Mouse (Mus musculus) liver, embryonic 15.5 days (tissue): ENCODE measurements at regions not wholly inside any gene's neighbourhood (a gene's known extent, or its start where the extent isn't known, plus 50 kb on each side); places are given as distances from the start of the nearest gene placed in this dataset.
"Not testable (repeated sequence)": the region's sequence is repeated elsewhere in the genome, so short reads cannot be mapped to it uniquely, and the experiment has no call there.

Experiments used
- ATAC-seq: fragments of 200-750 bp; cut with Nextera tagmentation; 2 replicates; pipeline ENCODE4 v1.8.0; 2017; ENCODE audit warnings: moderate number of reproducible peaks, mild to moderate bottlenecking, moderate library complexity; ENCODE audit not compliant: insufficient read depth
- H3K27ac ChIP-seq: fragments of 300-500 bp; sonication (generic); replicated peaks from 2 replicates; pipeline ENCODE4 v1.5.1; 2015; ENCODE audit warnings: mild to moderate bottlenecking, inconsistent platforms
- H3K27me3 ChIP-seq: fragments of 300-500 bp; sonication (generic); 2 replicates; pipeline ENCODE4 v1.6.1; 2015; ENCODE audit warnings: mild to moderate bottlenecking, inconsistent platforms
- H3K36me3 ChIP-seq: fragments of 300-500 bp; sonication (generic); replicated peaks from 2 replicates; pipeline ENCODE4 v1.6.1; 2015; ENCODE audit warnings: moderate library complexity, mild to moderate bottlenecking, inconsistent platforms
- H3K4me1 ChIP-seq: fragments of 300-500 bp; sonication (generic); replicated peaks from 2 replicates; pipeline ENCODE4 v1.6.1; 2015; ENCODE audit warnings: inconsistent platforms
- H3K4me2 ChIP-seq: fragments of 300-500 bp; sonication (generic); 2 replicates; pipeline ENCODE4 v1.6.1; 2015; ENCODE audit warnings: moderate library complexity, mild to moderate bottlenecking, inconsistent platforms
- H3K4me3 ChIP-seq: fragments of 300-500 bp; sonication (generic); replicated peaks from 2 replicates; pipeline ENCODE4 v1.5.1; 2015; ENCODE audit warnings: mild to moderate bottlenecking, inconsistent platforms
- H3K9ac ChIP-seq: fragments of 300-500 bp; sonication (generic); 2 replicates; pipeline ENCODE4 v1.6.1; 2015; ENCODE audit warnings: moderate library complexity, mild to moderate bottlenecking, inconsistent platforms
- H3K9me3 ChIP-seq: fragments of 300-500 bp; sonication (generic); replicated peaks from 2 replicates; pipeline ENCODE4 v1.6.1; 2016; ENCODE audit warnings: inconsistent platforms
- WGBS: fragments of 180-500 bp; shearing (Covaris S2); methylation state at CpG from one replicate; pipeline ENCODE4 v1.1.7; 2015; ENCODE audit warnings: mixed read lengths; ENCODE audit not compliant: insufficient replicate concordance; 5-methylcytosine and 5-hydroxymethylcytosine counted together

DNA sequence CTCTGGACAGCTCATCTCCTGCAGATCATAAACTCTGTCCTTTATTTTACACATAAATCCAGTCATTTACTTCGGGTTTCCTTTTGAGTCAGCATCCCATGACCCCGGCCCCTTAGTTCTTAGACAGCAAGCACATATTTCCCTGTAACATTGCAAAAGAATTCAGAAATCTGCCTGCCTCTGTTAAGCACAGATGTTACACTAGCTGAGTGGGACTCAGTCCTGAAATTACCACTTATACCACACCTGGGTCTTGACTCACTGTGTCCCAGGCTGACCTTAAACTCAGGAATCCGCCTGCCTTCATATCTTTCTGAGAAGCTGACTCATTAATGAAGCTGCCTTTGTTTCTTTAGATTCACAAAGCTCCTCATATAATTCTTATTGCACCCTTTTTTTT, 139.9 kb downstream of the Sptssa start:
- no peak for ATAC-seq
- H3K27me3 ChIP-seq: no peaks in the 10 kb centered on the region
- no peak overlapping the region for H3K4me3 ChIP-seq
- no peak overlapping the region for H3K27ac ChIP-seq
- H3K4me2 ChIP-seq: no peak overlapping the region
- WGBS: 40% methylated on average over 3 of the region's 3 CpGs
- H3K9ac ChIP-seq: no peak overlapping the region
- no peaks in the 10 kb centered on the region for H3K9me3 ChIP-seq
- no peaks in the 10 kb centered on the region for H3K4me1 ChIP-seq
- no peaks in the 10 kb centered on the region for H3K36me3 ChIP-seq

DNA sequence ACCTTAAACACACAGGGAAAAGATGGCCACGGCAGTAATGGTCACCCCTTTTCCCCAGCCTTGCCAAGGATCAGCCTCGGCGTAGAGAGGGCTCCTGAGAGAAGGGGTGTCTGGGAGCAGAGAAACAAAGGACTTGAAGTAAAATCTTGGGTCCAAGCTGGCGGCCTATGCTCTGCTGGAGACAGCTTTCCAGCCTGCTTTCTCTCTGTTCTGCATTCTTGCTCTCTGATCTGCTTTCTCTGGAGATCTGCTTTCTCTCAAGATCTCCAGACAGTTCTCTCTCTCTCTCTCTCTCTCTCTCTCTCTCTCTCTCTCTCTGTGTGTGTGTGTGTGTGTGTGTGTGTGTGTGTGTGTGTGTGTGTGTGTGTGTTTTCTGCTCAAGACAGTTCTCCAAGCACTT, 140.3 kb downstream of the Sptssa start:
- H3K9me3 ChIP-seq, H3K4me1 ChIP-seq, H3K36me3 ChIP-seq, H3K4me2 ChIP-seq, H3K9ac ChIP-seq, H3K27me3 ChIP-seq, H3K4me3 ChIP-seq, ATAC-seq, H3K27ac ChIP-seq: not testable (repeated sequence)
- 48% methylated on average over 4 of the region's 4 CpGs for WGBS

DNA sequence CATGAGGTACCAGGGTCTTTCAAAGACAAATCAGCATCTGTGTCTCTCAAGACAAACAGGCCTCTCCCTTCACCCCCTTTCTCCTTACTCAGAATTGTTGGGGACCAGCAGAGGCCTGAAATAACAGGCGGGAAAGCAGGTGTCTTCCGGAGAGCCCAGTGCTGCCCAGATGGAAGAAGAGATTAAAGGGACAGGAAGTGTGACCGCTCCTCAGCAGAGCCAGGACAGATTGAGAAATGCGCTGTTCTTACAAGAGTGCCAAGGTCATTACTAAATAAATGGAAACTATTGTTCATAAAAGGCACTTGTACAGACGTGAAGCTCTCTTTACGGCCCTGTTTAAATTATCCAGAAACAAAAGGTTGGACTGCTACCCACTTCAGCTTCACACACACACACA, 146.5 kb downstream of the Sptssa start:
- no peak for ATAC-seq
- 27% methylated on average over 6 of the region's 6 CpGs for WGBS
- Histone ChIP-seq H3K4me1 (no peaks in the 10 kb centered on the region), H3K9me3 (no peaks in the 10 kb centered on the region), H3K36me3 (no peaks in the 10 kb centered on the region), H3K9ac (no peak overlapping the region), H3K27ac (no peak overlapping the region), H3K4me3 (no peak overlapping the region), H3K4me2 (no peak overlapping the region), H3K27me3 (no peaks in the 10 kb centered on the region)

DNA sequence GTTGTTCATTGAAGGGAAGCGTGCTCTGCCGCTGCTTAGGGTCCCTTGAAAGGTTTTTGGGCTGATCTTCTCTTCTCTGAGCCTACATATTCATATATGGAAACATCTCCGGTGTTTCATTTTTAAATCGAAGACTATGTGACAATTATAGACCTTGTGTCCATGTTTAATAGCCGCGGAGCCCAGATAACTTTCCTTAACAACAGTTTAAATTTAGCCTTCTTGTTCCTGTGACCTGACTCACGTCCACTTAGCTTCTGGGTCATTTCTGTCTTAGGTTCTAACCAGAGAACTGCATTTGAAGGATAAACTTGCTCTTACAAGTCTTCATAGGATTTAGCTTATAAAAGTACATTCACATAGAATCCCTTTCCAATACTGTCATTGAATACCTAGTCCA, 153.6 kb downstream of the Sptssa start:
- H3K9me3 ChIP-seq: no peaks in the 10 kb centered on the region
- H3K27ac ChIP-seq: no peak overlapping the region
- 71% methylated on average over 7 of the region's 7 CpGs for WGBS
- no peak for ATAC-seq
- H3K9ac ChIP-seq: no peak overlapping the region
- no peaks in the 10 kb centered on the region for H3K4me1 ChIP-seq
- no peaks in the 10 kb centered on the region for H3K27me3 ChIP-seq
- H3K4me2 ChIP-seq: no peak overlapping the region
- no peaks in the 10 kb centered on the region for H3K36me3 ChIP-seq
- no peak overlapping the region for H3K4me3 ChIP-seq

DNA sequence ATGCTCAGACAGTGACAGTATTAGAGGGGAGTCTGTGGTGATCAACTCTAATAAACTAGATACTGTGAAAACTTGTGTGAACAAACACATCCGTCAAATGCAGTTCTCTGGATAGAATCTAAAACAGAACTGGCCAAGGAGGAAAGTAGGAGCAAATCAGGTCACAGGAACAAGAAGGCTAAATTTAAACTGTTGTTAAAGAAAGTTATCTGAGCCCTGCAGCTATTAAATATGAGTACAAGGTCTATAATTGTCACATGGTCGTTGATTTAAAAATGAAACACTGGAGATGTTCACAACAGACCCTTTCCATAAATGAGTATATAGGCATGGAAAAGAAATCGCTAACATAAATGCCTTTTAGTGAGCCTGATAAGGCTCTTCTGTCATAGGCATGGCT, 156.4 kb downstream of the Sptssa start:
- ATAC-seq: no peak
- Histone ChIP-seq H3K4me2 (no peak overlapping the region), H3K4me3 (no peak overlapping the region), H3K27me3 (no peaks in the 10 kb centered on the region), H3K9me3 (no peaks in the 10 kb centered on the region), H3K36me3 (no peaks in the 10 kb centered on the region), H3K4me1 (no peaks in the 10 kb centered on the region), H3K27ac (no peak overlapping the region), H3K9ac (no peak overlapping the region)
- 42% methylated on average over 3 of the region's 3 CpGs for WGBS

DNA sequence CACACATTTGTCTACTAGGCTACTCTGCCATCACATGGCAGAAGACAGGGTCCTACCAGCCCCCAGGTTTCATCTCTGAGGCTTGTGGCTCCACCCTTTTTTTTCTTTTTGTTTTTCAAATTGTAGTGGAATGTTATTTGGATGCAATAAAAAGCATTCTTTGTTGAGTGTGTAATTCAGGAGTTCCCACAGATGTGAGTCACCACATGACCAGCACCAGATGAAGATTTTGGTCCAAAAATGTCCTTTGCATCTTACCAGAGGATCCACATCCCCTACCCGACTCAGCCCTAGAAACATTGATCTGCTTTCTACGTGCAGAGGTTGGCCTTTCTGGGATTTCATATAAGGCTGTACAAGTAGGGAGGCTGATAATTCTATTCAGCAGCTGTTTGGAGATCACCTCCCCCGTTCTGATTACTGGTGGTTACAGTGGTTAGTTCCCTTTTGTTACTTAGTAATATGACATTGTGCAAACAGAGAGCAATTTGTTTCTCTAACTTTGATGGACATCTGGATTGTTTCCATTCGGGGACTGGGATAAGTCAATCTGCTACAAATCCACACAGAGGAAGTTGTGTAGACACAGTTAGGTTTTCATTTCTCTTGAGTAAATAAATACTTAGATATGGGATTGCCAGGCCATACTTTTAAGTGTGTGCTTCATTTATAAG, 160.5 kb downstream of the Sptssa start:
- H3K4me3 ChIP-seq: no peak overlapping the region
- H3K9ac ChIP-seq: no peak overlapping the region
- H3K27me3 ChIP-seq: no peaks in the 10 kb centered on the region
- H3K9me3 ChIP-seq: no peaks in the 10 kb centered on the region
- no peaks in the 10 kb centered on the region for H3K36me3 ChIP-seq
- H3K4me2 ChIP-seq: no peak overlapping the region
- no peak overlapping the region for H3K27ac ChIP-seq
- WGBS: 22% methylated on average over 4 of the region's 4 CpGs
- H3K4me1 ChIP-seq: no peaks in the 10 kb centered on the region
- no peak for ATAC-seq

DNA sequence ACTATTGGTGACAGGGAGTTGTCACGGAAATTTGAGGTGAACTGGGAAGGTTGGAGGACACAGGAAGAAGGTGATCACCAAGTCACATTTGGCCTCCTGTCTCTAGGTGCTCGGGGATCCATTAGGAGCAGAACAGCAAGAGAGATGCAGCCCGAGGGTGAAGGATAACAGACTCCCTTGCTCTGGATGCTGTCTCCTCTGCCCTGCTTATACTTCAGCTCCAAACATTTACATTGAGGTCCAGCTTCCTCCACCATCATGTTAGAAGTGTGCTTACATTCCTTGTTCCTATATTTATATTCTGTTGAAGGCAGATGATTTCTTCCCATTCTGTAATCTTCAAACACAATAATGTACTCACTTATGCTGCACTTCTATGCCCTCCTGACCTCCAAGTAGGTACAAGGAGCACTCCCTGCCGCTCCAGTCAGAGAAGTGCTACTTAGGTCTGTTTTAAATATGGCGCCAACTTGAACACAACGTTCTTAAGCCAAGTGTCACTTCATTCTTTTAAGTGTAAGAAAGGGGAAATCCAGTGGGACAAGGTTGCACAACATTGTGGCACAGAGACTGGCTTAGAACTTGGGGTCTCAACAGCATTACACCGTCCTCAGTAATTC, 161.5 kb downstream of the Sptssa start:
- Histone ChIP-seq H3K4me2 (no peak overlapping the region), H3K9me3 (no peaks in the 10 kb centered on the region), H3K27me3 (no peaks in the 10 kb centered on the region), H3K4me3 (no peak overlapping the region), H3K9ac (no peak overlapping the region), H3K4me1 (no peaks in the 10 kb centered on the region), H3K27ac (no peak overlapping the region), H3K36me3 (no peaks in the 10 kb centered on the region)
- no peak for ATAC-seq
- 61% methylated on average over 7 of the region's 7 CpGs for WGBS

DNA sequence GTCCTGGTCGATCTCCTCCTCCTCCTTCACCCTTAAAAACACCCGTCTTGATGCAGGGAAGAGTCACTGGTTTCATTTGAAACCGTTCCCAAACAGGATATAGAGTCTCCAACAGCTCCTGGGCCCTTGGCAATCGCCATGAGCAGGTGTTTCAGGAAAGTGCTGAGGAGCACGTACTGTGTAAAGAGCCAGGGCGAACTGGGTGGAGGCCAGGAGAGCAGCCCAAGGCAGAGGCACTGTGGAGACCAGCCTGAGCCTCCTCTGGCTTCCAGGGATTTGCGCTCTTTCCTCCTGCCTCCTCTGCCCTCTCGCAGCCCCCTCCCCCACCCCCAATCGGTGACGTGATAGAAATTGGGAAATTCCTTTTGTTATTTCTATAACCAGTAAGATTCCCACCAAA, 163.6 kb downstream of the Sptssa start:
- ATAC-seq: no peak
- Histone ChIP-seq H3K9me3 (no peaks in the 10 kb centered on the region), H3K27me3 (no peaks in the 10 kb centered on the region), H3K4me1 (no peaks in the 10 kb centered on the region), H3K36me3 (no peaks in the 10 kb centered on the region), H3K27ac (no peak overlapping the region), H3K4me2 (no peak overlapping the region), H3K9ac (no peak overlapping the region), H3K4me3 (no peak overlapping the region)
- WGBS: 45% methylated on average over 10 of the region's 10 CpGs

DNA sequence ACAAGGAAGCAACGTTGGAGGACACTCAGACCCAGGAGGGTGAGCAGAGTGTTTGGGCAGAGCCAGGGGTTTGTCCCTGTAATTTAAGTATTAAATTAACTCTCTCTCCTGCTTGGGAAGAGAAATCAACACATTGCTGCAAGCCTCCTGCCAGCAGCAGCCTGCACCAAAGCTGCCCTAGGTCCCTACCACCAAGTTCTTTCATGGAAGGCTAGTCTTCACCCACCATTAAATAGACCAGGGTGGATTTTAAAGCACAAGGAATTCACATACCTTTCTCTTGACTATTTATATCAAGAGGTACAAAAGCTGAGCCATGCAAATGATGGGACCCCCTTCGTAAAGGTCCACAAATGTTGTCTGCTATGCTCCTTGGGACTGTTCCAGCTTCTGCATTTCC, 165.9 kb downstream of the Sptssa start:
- Histone ChIP-seq H3K9me3 (no peaks in the 10 kb centered on the region), H3K4me2 (no peak overlapping the region), H3K27me3 (no peaks in the 10 kb centered on the region), H3K36me3 (no peaks in the 10 kb centered on the region), H3K27ac (no peak overlapping the region), H3K4me1 (no peaks in the 10 kb centered on the region), H3K9ac (no peak overlapping the region), H3K4me3 (no peak overlapping the region)
- WGBS: 66% methylated on average over 2 of the region's 2 CpGs
- no peak for ATAC-seq

DNA sequence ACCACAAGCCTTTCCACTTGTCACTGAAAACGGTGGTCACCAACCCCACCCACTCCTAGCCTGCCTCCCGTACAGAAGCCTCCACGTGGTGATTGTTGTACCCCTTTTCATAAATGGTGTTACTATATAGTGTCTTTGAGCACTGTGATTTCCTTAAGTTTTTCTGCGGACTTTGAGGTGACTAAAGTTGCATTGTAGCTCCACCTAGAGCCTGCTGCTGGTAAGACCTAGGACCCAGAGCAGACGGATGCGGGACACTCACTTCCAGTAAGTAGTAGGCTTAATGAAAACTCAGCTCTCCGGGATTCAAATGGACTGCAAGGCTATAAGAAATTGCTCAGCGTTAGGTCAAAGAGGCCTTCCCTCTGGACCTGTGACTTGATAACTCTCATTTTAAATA, 166.7 kb downstream of the Sptssa start:
- WGBS: 2% methylated on average over 8 of the region's 8 CpGs
- Histone ChIP-seq H3K27me3 (no peaks in the 10 kb centered on the region), H3K9ac (no peak overlapping the region), H3K36me3 (no peaks in the 10 kb centered on the region), H3K9me3 (no peaks in the 10 kb centered on the region), H3K4me2 (no peak overlapping the region), H3K4me1 (no peaks in the 10 kb centered on the region), H3K27ac (no peak overlapping the region), H3K4me3 (no peak overlapping the region)
- ATAC-seq: no peak

DNA sequence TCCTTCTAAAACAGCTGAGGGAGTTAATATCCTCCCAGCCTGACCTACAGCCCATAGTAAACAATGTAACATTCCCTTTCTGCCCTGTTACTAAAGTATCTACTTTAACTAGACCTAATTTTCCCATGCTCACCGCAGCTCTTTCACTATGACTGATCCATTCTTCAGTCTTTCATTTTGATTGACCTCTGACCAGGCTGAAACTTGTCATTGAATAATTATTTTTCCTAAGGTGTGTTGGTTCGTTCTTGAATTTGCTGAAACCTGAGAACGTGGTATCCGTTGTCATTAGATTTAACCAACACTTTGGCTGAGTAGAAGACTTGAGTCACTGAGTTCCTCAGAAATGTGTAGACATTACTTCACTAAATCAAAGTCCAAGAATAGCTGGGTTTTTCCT, 168.7 kb downstream of the Sptssa start:
- H3K9ac ChIP-seq: no peak overlapping the region
- no peaks in the 10 kb centered on the region for H3K9me3 ChIP-seq
- H3K36me3 ChIP-seq: no peaks in the 10 kb centered on the region
- no peaks in the 10 kb centered on the region for H3K4me1 ChIP-seq
- H3K27ac ChIP-seq: no peak overlapping the region
- H3K27me3 ChIP-seq: no peaks in the 10 kb centered on the region
- WGBS: 63% methylated on average over 4 of the region's 4 CpGs
- H3K4me2 ChIP-seq: no peak overlapping the region
- H3K4me3 ChIP-seq: no peak overlapping the region
- no peak for ATAC-seq

DNA sequence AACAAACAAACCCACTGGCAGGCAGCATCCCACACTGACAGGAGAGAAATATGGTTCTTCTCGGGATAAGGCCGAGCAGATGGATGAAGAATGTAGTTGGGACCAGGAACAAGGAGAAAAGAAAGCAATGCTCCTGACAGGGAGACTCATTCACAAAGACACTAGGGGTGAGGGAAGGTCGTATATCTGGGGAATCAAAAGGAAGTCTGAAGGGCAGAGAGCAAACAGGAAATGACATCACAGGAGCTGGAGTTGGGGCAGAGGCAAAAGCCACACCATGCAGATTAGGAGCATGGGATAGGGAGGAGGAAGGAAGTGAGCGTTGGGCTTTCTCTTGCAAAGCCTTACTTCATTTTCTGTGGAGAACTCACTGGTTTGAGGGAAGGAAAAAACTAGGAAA, 174.4 kb downstream of the Sptssa start:
- no peaks in the 10 kb centered on the region for H3K9me3 ChIP-seq
- H3K4me3 ChIP-seq: no peak overlapping the region
- no peaks in the 10 kb centered on the region for H3K36me3 ChIP-seq
- no peak overlapping the region for H3K9ac ChIP-seq
- H3K27ac ChIP-seq: no peak overlapping the region
- H3K27me3 ChIP-seq: no peaks in the 10 kb centered on the region
- ATAC-seq: no peak
- WGBS: 24% methylated on average over 4 of the region's 4 CpGs
- H3K4me1 ChIP-seq: no peaks in the 10 kb centered on the region
- H3K4me2 ChIP-seq: no peak overlapping the region
